Mouse (Mus musculus) kidney, adult 11 months (tissue): ENCODE results near the gene Cdkn2a.

Source experiments
- DNase-seq: peaks from one replicate; pipeline ENCODE4 v3.0.0; 2022

The Cdkn2a gene

GRCm38 (mm10) chr4:89294486-89295440, at the start of gene Cdkn2a:
Cdkn2a (minus strand) TSS chr4:89294653.
- DNase-seq, result peak; percentile 37

- DNase-seq, result no peak
Observed at GRCm38 (mm10) chr4:89313461-89313860, 19.0 kb upstream of the Cdkn2a start.

GRCm38 (mm10) chr4:89310491-89311254, 16.2 kb upstream of the Cdkn2a start, which contains the start of gene Cdkn2b:
Cdkn2b (minus strand) TSS chr4:89311039.
- peak; percentile 89 for DNase-seq

- DNase-seq, result no peak
Observed at GRCm38 (mm10) chr4:89309996-89310395, 15.5 kb upstream of the Cdkn2a start.

GRCm38 (mm10) chr4:89308001-89308400, 13.5 kb upstream of the Cdkn2a start:
- DNase-seq, result no peak

- DNase-seq, result no peak
Observed at GRCm38 (mm10) chr4:89306798-89307365, 12.4 kb upstream of the Cdkn2a start.

GRCm38 (mm10) chr4:89305691-89306090, 11.2 kb upstream of the Cdkn2a start:
- no peak for DNase-seq

- DNase-seq, result no peak
Observed at GRCm38 (mm10) chr4:89303281-89303995, 9.0 kb upstream of the Cdkn2a start.

- DNase-seq, result no peak
Observed at GRCm38 (mm10) chr4:89302129-89302528, 7.7 kb upstream of the Cdkn2a start.

- DNase-seq, result no peak
Observed at GRCm38 (mm10) chr4:89299721-89300120, 5.3 kb upstream of the Cdkn2a start.

- no peak for DNase-seq
Observed at GRCm38 (mm10) chr4:89295441-89296220, 1.2 kb upstream of the Cdkn2a start.

- DNase-seq, result no peak
Observed at GRCm38 (mm10) chr4:89294091-89294485, 365 bp downstream of the Cdkn2a start.

GRCm38 (mm10) chr4:89293516-89293915, 937 bp downstream of the Cdkn2a start:
- no peak for DNase-seq

GRCm38 (mm10) chr4:89289028-89289427, 5.4 kb downstream of the Cdkn2a start:
- DNase-seq, result no peak

- no peak for DNase-seq
Observed at GRCm38 (mm10) chr4:89286566-89286965, 7.9 kb downstream of the Cdkn2a start.

- no peak for DNase-seq
Observed at GRCm38 (mm10) chr4:89285688-89286087, 8.8 kb downstream of the Cdkn2a start.

GRCm38 (mm10) chr4:89282661-89283060, 11.8 kb downstream of the Cdkn2a start:
- DNase-seq, result no peak

- no peak for DNase-seq
Observed at GRCm38 (mm10) chr4:89282036-89282566, 12.4 kb downstream of the Cdkn2a start.

- no peak for DNase-seq
Observed at GRCm38 (mm10) chr4:89281236-89281635, 13.2 kb downstream of the Cdkn2a start.

GRCm38 (mm10) chr4:89279641-89280040, 14.8 kb downstream of the Cdkn2a start:
- no peak for DNase-seq

GRCm38 (mm10) chr4:89277381-89277940, 17.0 kb downstream of the Cdkn2a start:
- DNase-seq, result no peak
